Mouse (Mus musculus): ENCODE results near the gene Agpat4. TPM values are rescaled to one million over a fixed set of nuclear protein-coding genes. Genes with fewer than 3 reads are reported as not detected.
A peak's percentile ranks its signal among the peaks of the same experiment; 100 is the strongest.

The Agpat4 gene
- 25.7 and 25.8 TPM in 2 replicates for polyA plus RNA-seq (2015; fragmentation: Nextera tagmentation; extraction: Ambion mirVana)

DNA sequence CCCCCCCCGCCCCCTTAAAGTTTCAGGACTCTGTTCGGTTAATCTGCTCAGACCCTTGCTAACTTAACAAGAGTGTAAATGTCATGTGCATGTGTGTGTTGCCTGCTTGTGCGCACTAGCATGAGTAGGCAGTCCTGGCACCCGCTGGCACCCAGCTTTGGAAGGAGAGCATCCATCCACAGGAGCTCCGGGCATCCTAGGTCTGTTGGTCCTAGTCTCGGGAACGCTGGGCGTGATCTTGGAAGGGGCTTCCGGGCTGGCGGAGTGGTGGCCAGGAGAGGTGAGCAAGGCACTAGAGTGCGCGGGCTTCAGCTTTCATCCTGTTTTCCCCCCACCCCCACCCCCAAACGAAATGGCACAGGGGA, at the start of gene Agpat4:
TSS of gene Agpat4 (plus strand) at position 144 of the 365 bp plus-strand sequence.
- WGBS (ENCODE audit: insufficient replicate concordance), result under 1% methylated on average over 13 of the region's 13 CpGs
- Histone ChIP-seq H3K9ac (peak within 1 kb of the TSS; percentile 94), H3K27me3 (no peaks in the 10 kb centered on the region), H3K36me3 (replicated peaks) (peaks cover 5% of the 10 kb centered on the region; the same call in 1 of the 2 replicates), H3K9me3 (replicated peaks) (0 out of 2 replicates have a peak, but pooled peaks cover 3% of the 10 kb centered on the region), H3K4me2 (peak within 1 kb of the TSS; percentile 98), H3K4me3 (replicated peaks) (peak within 1 kb of the TSS; percentile 85), H3K4me1 (replicated peaks) (peaks cover 52% of the 10 kb centered on the region), H3K27ac (replicated peaks) (peak within 1 kb of the TSS; percentile 92)
- ATAC-seq (ENCODE audit: insufficient read depth), result peak; percentile 57

DNA sequence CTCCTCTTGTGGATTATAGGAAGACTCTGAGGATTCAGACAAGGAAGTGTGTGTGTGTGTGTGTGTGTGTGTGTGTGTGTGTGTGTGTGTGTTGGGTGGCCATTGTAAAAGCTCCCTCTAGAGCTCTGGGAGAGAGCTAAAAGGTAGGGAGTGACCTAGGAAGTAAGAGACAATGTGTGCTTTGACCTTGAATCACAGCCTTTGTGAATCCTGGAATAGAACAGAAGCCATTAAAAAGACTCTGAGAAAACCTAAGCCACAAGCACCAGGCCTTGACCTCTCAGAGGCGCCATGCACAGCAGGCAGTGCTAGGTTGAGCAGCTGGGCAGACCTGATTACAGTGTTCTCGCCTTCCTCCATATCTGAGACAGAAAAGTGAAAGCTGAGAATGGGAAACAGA, 41.7 kb upstream of the Agpat4 start:
- H3K9me3 ChIP-seq (replicated peaks), result no peaks in the 10 kb centered on the region
- no peak overlapping the region for H3K4me3 ChIP-seq (replicated peaks)
- no peak overlapping the region for H3K9ac ChIP-seq
- WGBS (ENCODE audit: insufficient replicate concordance), result 44% methylated on average over 2 of the region's 2 CpGs
- peaks cover 6% of the 10 kb centered on the region; the same call in 1 of the 2 replicates for H3K27me3 ChIP-seq
- 0 out of 2 replicates have a peak, but pooled peaks cover 3% of the 10 kb centered on the region for H3K4me1 ChIP-seq (replicated peaks)
- H3K27ac ChIP-seq (replicated peaks), result no peak overlapping the region
- H3K36me3 ChIP-seq (replicated peaks), result no peaks in the 10 kb centered on the region
- H3K4me2 ChIP-seq, result no peak overlapping the region
- ATAC-seq (ENCODE audit: insufficient read depth), result no peak

- 49% methylated on average over 20 of the region's 20 CpGs for WGBS (ENCODE audit: insufficient replicate concordance)
- Histone ChIP-seq H3K36me3 (replicated peaks) (no peaks in the 10 kb centered on the region), H3K9me3 (replicated peaks) (no peaks in the 10 kb centered on the region), H3K4me1 (replicated peaks) (0 out of 2 replicates have a peak, but pooled peaks cover 3% of the 10 kb centered on the region), H3K4me3 (replicated peaks) (no peak overlapping the region), H3K27me3 (peaks cover 6% of the 10 kb centered on the region; the same call in 1 of the 2 replicates), H3K4me2 (no peak overlapping the region), H3K27ac (replicated peaks) (no peak overlapping the region), H3K9ac (no peak overlapping the region)
- ATAC-seq (ENCODE audit: insufficient read depth), result no peak
These were observed 37.6 kb upstream of the Agpat4 start for GRCm38 (mm10) chr17:12080656-12081495.

- Histone ChIP-seq H3K27ac (replicated peaks) (no peak overlapping the region), H3K9me3 (replicated peaks) (no peaks in the 10 kb centered on the region), H3K4me1 (replicated peaks) (0 out of 2 replicates have a peak, but pooled peaks cover 3% of the 10 kb centered on the region), H3K9ac (no peak overlapping the region), H3K4me3 (replicated peaks) (no peak overlapping the region), H3K4me2 (no peak overlapping the region), H3K27me3 (peaks cover 14% of the 10 kb centered on the region), H3K36me3 (replicated peaks) (no peaks in the 10 kb centered on the region)
- 64% methylated on average over 5 of the region's 5 CpGs for WGBS (ENCODE audit: insufficient replicate concordance)
- ATAC-seq (ENCODE audit: insufficient read depth), result no peak
These were observed 36.3 kb upstream of the Agpat4 start for GRCm38 (mm10) chr17:12082201-12082600.

- H3K9ac ChIP-seq, result no peak overlapping the region
- ATAC-seq (ENCODE audit: insufficient read depth), result no peak
- no peak overlapping the region for H3K4me3 ChIP-seq (replicated peaks)
- peaks cover 23% of the 10 kb centered on the region for H3K27me3 ChIP-seq
- 64% methylated on average over 5 of the region's 5 CpGs for WGBS (ENCODE audit: insufficient replicate concordance)
- no peaks in the 10 kb centered on the region for H3K4me1 ChIP-seq (replicated peaks)
- no peaks in the 10 kb centered on the region for H3K36me3 ChIP-seq (replicated peaks)
- H3K9me3 ChIP-seq (replicated peaks), result no peaks in the 10 kb centered on the region
- H3K4me2 ChIP-seq, result no peak overlapping the region
- no peak overlapping the region for H3K27ac ChIP-seq (replicated peaks)
These were observed 28.1 kb upstream of the Agpat4 start for GRCm38 (mm10) chr17:12090261-12090927.

GRCm38 (mm10) chr17:12092901-12093564, 25.5 kb upstream of the Agpat4 start:
- Histone ChIP-seq H3K27ac (replicated peaks) (no peak overlapping the region), H3K9ac (no peak overlapping the region), H3K4me2 (no peak overlapping the region), H3K36me3 (replicated peaks) (no peaks in the 10 kb centered on the region), H3K4me1 (replicated peaks) (no peaks in the 10 kb centered on the region), H3K4me3 (replicated peaks) (no peak overlapping the region), H3K27me3 (peaks cover 16% of the 10 kb centered on the region), H3K9me3 (replicated peaks) (no peaks in the 10 kb centered on the region)
- no peak for ATAC-seq (ENCODE audit: insufficient read depth)
- WGBS (ENCODE audit: insufficient replicate concordance), result 66% methylated on average over 6 of the region's 6 CpGs

DNA sequence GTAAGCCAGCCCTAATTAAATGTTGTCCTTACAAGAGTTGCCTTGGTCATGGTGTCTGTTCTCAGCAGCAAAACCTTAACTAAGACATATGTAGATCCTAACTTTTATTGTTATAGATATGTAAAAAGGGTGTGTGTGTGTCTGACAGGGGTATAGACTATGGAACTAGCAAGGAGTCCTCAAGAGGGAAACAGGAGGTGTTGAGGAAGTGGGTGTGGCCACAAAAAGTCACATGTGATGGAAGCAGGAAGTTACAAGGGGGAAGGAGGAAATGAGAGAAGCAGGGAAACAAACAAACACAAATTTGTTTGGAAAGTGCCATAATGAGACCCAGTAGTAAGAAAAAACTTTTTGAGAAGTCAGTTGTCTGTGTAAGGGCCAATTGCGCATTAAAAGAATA, 24.5 kb upstream of the Agpat4 start:
- Histone ChIP-seq H3K36me3 (replicated peaks) (no peaks in the 10 kb centered on the region), H3K27me3 (peaks cover 16% of the 10 kb centered on the region), H3K4me1 (replicated peaks) (no peaks in the 10 kb centered on the region), H3K4me3 (replicated peaks) (no peak overlapping the region), H3K9me3 (replicated peaks) (no peaks in the 10 kb centered on the region), H3K9ac (no peak overlapping the region), H3K4me2 (no peak overlapping the region), H3K27ac (replicated peaks) (no peak overlapping the region)
- 85% methylated on average over 1 of the region's 1 CpGs for WGBS (ENCODE audit: insufficient replicate concordance)
- no peak for ATAC-seq (ENCODE audit: insufficient read depth)

- Histone ChIP-seq H3K36me3 (replicated peaks) (no peaks in the 10 kb centered on the region), H3K9ac (no peak overlapping the region), H3K27me3 (peaks cover 14% of the 10 kb centered on the region), H3K9me3 (replicated peaks) (no peaks in the 10 kb centered on the region), H3K4me1 (replicated peaks) (no peaks in the 10 kb centered on the region), H3K27ac (replicated peaks) (no peak overlapping the region), H3K4me3 (replicated peaks) (no peak overlapping the region), H3K4me2 (no peak overlapping the region)
- WGBS (ENCODE audit: insufficient replicate concordance), result 76% methylated on average over 9 of the region's 9 CpGs
- no peak for ATAC-seq (ENCODE audit: insufficient read depth)
These were observed 23.5 kb upstream of the Agpat4 start for GRCm38 (mm10) chr17:12094827-12095590.

DNA sequence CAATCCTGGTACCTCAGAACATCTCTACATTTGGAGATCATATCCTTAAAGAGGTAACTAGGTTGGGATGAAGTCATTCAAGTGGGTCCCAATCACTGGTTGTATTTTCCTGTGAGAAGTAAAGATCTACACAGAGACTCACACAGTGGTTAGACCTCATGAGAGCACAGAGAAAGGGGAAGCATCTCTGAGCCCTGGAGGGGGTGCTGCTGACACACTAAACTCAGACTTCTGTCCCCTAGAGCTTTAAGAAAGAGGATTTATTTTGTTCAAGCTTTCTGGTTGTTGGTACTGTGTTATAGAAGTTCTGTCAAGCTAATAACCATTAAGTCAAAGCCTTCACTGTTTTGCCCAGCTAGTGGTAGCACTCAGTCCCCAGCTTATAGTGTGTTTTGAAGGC, 19.1 kb upstream of the Agpat4 start:
- Histone ChIP-seq H3K27me3 (no peaks in the 10 kb centered on the region; the same call in 1 of the 2 replicates), H3K9ac (no peak overlapping the region), H3K36me3 (replicated peaks) (no peaks in the 10 kb centered on the region), H3K27ac (replicated peaks) (no peak overlapping the region), H3K9me3 (replicated peaks) (no peaks in the 10 kb centered on the region), H3K4me3 (replicated peaks) (no peak overlapping the region), H3K4me2 (no peak overlapping the region), H3K4me1 (replicated peaks) (peaks cover 8% of the 10 kb centered on the region)
- no peak for ATAC-seq (ENCODE audit: insufficient read depth)

DNA sequence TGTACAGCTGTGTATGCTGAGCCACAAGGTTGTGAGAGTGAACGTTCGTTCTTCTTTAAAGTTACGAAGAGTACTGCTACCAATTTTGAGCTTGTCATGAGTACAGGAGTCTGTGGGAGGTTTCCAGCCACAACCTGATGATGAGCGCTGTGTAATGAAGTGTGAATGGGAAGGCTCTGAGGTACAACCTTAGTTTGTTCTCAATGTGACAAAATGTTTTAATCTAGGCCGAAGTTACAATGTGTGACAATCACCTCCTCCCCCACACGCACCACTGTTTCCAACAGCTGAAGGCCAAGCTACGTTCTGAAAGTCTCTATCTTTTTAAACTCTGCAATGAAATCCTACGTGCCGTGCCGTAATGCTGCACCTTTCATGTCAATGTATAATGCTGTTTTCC, 16.2 kb upstream of the Agpat4 start:
- ATAC-seq (ENCODE audit: insufficient read depth), result no peak
- Histone ChIP-seq H3K4me3 (replicated peaks) (no peak overlapping the region), H3K36me3 (replicated peaks) (no peaks in the 10 kb centered on the region), H3K27ac (replicated peaks) (no peak overlapping the region), H3K27me3 (no peaks in the 10 kb centered on the region), H3K9me3 (replicated peaks) (no peaks in the 10 kb centered on the region), H3K9ac (no peak overlapping the region), H3K4me2 (no peak overlapping the region), H3K4me1 (replicated peaks) (peaks cover 22% of the 10 kb centered on the region)
- WGBS (ENCODE audit: insufficient replicate concordance), result 88% methylated on average over 10 of the region's 10 CpGs
